Mouse (Mus musculus) cerebellum, adult 2 months (tissue): ENCODE data around the gene Litaf.

Experiments
- CTCF ChIP-seq: fragments of 200-500 bp; IDR thresholded peaks from 2 replicates; pipeline ENCODE4 v1.5.1; 2011; ENCODE audit warnings: low read depth, mild to moderate bottlenecking, control low read depth, low read length, moderate library complexity, borderline replicate concordance; ENCODE audit not compliant: insufficient read depth
- POLR2A ChIP-seq: fragments of 200-500 bp; IDR thresholded peaks from 2 replicates; pipeline ENCODE4 v1.6.1; 2011; ENCODE audit warnings: low read length, control low read depth, borderline replicate concordance; ENCODE audit not compliant: insufficient read depth

DNA sequence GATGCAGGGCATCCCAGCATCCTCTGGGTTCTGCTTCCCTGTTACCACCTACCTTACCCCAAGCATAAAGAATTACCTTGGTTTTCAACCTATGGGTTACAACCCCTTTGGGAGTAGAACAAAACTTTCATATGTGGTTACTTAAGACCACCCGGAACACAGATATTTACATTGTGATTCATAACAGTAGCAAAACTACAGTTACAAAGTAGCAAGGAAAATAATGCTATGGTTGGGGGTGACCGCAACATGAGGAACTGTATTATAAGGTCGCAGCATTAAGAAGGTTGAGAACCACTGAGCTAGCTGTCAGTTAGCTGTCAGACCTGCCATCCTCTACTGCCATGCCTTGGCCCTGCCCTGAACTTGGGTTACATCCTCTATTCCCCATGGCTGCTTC, 2.7 kb upstream of the Litaf start:
- TF ChIP-seq POLR2A (no peak), CTCF (no peak)
